Mouse (Mus musculus): ENCODE data around the gene Hist1h1b. TPM values are rescaled to one million over a fixed set of nuclear protein-coding genes. Genes with fewer than 3 reads are reported as not detected.
A peak's percentile ranks its signal among the peaks of the same experiment; 100 is the strongest.

Hist1h1b gene
- polyA plus RNA-seq, 1 experiment from 2014 or later, result 80.7 TPM

DNA sequence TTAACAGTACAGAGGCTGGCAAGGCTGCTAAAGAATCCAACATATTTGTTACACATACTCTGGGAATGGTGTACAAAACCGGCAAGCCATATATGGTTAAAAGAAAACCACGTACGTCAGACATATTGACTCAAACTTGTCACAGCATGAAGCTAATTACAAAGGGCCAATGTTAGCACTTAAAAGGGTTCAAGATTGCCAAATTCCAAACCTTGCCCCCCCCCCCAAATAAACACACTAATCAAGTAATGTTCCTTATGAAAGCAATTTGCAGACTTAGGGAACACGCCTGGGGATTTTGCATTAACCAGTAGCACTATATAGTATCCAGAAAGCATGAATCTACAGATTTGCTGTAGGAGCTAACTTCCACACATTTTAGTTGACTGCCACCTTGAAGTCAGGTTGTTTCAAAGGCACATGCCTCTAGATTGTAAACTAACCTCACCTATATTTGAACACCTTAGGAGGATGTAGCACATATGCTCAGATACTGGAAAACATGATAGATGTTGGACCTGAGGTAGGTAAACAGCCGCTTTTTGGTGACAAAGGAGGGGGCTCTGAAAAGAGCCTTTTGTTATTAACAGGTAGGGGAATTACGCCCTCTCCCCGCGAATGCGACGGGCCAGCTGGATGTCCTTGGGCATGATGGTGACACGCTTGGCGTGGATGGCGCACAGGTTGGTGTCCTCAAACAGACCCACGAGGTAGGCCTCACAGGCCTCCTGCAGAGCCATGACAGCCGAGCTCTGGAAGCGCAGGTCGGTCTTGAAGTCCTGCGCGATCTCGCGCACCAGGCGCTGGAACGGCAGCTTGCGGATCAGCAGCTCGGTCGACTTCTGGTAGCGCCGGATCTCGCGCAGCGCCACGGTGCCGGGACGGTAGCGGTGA, 2.2 kb upstream of the Hist1h1b start:
- peak; percentile 66 for DNase-seq (ENCODE audit: low spot score)

GRCm38 (mm10) chr13:21781639-21782038, 1.2 kb upstream of the Hist1h1b start:
- no peak for DNase-seq (ENCODE audit: low spot score)

DNA sequence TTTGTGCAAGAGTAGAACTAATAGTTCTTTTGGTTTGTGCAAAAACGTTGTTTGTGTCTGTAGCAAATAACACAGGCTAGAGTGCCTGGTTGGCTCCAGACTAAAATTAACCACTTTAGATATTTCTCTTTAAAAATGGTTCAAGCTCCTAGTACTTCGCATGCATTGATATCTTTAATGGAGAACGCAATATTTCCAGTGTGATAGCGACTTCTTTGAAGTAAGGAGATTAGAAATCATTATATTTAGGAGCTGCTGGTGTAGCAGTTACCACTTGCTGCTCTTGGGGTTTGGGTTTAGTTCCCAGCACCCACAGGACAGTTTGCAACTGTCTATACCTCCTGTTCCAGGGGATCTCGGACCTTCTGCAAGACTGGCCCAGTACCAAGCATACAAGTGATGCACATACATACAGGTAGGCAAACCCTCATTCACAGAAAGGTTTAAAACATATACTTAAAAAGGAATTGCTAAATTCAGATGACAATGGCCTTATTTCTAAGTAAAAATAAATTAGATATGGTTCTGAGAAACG, 663 bp upstream of the Hist1h1b start:
- peak; percentile 5 for DNase-seq (ENCODE audit: low spot score)

- peak; percentile 91 for DNase-seq (ENCODE audit: low spot score)
Measured at GRCm38 (mm10) chr13:21778814-21779766, 1.3 kb downstream of the Hist1h1b start.

- no peak for DNase-seq (ENCODE audit: low spot score)
Measured at GRCm38 (mm10) chr13:21755707-21756106, 24.7 kb downstream of the Hist1h1b start.

- peak; percentile 60 for DNase-seq (ENCODE audit: low spot score)
Measured at GRCm38 (mm10) chr13:21754294-21755001, 26.0 kb downstream of the Hist1h1b start.

- peak; percentile 95 for DNase-seq (ENCODE audit: low spot score)
Measured at GRCm38 (mm10) chr13:21753524-21754285, 26.7 kb downstream of the Hist1h1b start, which contains the start of the genes Hist1h2ak and Hist1h2bn. Gene Hist1h2ak, minus strand, starts transcription at chr13:21753827. Gene Hist1h2bn, plus strand, starts transcription at chr13:21754123.

- DNase-seq (ENCODE audit: low spot score), result peak; percentile 66
Measured at GRCm38 (mm10) chr13:21753051-21753523, 27.3 kb downstream of the Hist1h1b start.

GRCm38 (mm10) chr13:21752356-21752755, 28.1 kb downstream of the Hist1h1b start:
- peak; percentile 42 for DNase-seq (ENCODE audit: low spot score)

DNA sequence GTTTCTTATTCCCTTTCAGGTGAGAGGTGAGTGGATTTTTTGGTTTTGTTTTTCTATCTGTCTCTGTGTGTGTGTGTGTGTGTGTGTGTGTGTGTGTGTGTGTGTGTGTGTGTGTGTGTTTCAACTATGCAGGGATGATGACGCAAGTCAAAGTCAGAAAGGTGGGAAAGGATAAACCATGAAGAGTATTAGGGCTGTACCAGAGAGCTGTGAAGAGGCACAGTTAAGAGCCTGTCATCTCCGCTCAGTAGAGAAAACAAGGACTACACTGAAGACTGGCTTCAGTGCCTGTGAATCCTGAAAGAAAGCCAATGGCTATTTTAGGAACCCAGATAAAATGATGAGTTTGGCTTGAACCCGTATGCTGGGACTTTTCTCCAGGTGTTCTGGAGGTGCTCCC, 28.6 kb downstream of the Hist1h1b start:
- DNase-seq (ENCODE audit: low spot score), result peak; percentile 25

GRCm38 (mm10) chr13:21751417-21751816, 29.0 kb downstream of the Hist1h1b start:
- no peak for DNase-seq (ENCODE audit: low spot score)

- DNase-seq (ENCODE audit: low spot score), result peak; percentile 95
Measured at GRCm38 (mm10) chr13:21750159-21751017, 30.0 kb downstream of the Hist1h1b start, which contains the start of gene Hist1h4k. Gene Hist1h4k, minus strand, starts transcription at chr13:21750505.

DNA sequence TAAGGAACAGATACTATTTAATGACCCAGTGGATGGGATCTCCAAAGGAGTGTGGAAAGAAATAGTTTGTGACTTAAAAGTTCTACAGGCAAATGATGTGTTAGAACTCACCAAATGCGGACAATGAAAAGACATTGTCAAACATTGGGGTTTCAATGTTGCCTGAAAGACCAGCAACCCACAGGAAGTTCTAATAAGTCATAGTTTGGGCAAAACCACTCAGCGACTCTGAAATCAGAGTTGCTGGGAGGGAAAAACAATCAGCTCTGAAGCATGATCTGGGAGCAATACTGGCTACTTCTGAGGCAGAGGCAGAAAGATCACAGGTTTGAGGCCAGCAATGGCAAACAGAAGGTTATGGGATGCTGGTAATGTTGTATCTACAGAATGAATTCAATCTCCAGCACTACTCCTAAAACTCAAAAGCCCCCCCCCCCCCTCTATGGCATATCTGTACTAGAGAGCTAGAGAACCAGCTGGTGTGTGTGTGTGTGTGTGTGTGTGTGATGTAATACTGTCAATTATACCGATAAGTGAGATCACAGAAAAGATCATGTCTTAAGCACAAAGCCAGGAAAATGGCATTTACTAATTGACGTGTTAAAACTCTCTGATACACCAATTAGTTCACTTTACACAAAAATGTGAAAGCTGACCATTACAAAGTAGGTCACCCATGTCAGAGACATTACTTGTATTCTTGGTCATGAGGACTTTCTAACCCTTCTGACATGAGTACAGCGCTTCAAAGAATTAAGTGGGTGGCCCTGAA, 30.9 kb downstream of the Hist1h1b start:
- peak; percentile 58 for DNase-seq (ENCODE audit: low spot score)

- no peak for DNase-seq (ENCODE audit: low spot score)
Measured at GRCm38 (mm10) chr13:21745006-21745405, 35.4 kb downstream of the Hist1h1b start.

DNA sequence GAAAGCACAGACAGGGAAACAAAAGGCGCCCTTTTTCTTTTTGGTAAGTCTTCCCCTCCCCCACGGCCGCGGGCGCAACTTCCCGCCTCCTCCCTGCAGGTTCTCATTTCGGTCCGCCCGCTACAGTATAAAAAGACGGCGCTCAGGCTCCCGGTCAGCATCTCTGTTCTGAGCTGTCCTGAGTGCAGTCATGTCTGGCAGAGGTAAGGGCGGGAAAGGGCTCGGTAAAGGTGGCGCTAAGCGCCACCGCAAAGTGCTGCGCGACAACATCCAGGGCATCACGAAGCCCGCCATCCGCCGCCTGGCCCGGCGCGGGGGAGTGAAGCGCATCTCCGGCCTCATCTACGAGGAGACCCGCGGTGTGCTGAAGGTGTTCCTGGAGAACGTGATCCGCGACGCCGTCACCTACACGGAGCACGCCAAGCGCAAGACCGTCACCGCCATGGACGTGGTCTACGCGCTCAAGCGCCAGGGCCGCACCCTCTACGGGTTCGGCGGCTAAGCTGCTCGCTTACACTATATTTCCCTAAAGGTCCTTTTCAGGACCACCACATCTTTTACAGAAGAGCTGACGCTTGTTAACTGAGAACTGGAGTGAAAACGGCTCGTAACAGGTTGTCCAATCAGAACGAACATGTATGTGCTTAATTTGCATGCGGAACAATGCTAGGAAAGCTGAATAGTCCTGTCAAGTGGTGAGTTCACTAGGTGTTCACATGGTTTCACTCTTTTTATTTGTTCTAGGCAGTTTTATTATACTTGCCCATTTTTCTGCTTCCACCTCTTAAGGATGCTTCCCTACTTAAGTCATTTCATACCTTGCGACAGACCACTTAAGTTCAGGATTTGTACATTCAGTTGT, 45.3 kb downstream of the Hist1h1b start, which contains the start of gene Hist1h4j:
Hist1h4j (plus strand) TSS at position 159 of the 862 bp plus-strand sequence.
- peak; percentile 88 for DNase-seq (ENCODE audit: low spot score)

DNA sequence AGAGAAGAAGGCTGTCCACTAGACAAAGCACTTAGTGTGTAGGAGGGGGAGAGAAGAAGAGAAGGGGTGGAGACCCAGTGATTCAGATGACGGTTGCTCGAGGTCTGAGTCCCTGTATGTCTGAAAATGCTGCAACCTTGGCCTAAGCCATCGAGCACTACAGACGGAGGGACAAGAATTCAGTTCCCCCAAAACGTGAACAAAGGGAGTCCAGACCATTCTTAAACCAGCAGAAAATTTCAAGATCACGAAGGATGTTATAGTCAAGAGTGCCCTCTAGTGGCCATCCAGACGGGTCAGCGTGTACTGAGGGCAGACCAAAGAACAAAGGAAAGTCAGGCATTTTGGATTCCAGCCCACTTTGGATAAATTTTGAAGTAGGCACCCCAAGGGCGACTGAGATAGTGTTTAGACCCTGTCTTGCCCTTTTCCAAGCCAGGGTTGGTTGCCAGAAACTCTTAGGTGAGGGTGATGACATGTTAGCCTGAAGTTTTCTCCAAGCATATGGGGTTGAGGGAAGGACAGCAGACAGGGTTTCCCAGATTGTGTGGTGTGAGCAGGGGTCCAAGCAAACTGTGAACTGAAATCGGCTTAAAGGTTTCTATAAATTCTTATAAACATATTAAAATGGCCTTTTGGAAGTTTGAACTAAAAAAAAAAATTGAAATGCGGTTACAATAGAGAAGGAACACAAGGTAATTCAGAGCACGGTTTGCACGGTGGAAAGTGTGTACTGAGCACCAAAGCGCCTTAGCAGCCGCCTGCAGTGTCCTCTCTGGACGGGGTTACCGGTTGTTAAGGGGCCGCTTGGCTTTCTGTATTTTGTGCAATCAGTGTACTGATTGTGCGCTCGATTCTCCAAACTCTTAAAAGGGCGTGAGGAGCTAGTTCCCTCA, 46.2 kb downstream of the Hist1h1b start:
- DNase-seq (ENCODE audit: low spot score), result peak; percentile 83
